Mouse (Mus musculus): ENCODE measurements around the gene Cfap20. TPM values are rescaled to one million over a fixed set of nuclear protein-coding genes. Genes with fewer than 3 reads are reported as not detected.
A peak's percentile ranks its signal among the peaks of the same experiment; 100 is the strongest.
"Not testable (repeated sequence)": the region's sequence is repeated elsewhere in the genome, so short reads cannot be mapped to it uniquely, and the experiment has no call there.

Gene Cfap20
- polyA plus RNA-seq, 1 experiment from 2014 or later: 128 TPM

GRCm38 (mm10) chr8:95384501-95384900, 50.2 kb downstream of the Cfap20 start:
- H3K4me1 ChIP-seq: no peaks in the 10 kb centered on the region
- 76% methylated on average over 3 of the region's 3 CpGs for WGBS
- H3K4me2 ChIP-seq: no peak overlapping the region
- no peak for ATAC-seq (ENCODE audit: insufficient number of reproducible peaks, low FRiP score, low TSS enrichment, low read depth)
- no peak overlapping the region for H3K4me3 ChIP-seq
- H3K9ac ChIP-seq: no peak overlapping the region
- H3K9me3 ChIP-seq: no peaks in the 10 kb centered on the region
- no peak overlapping the region for H3K27ac ChIP-seq
- no peaks in the 10 kb centered on the region for H3K36me3 ChIP-seq
- no peaks in the 10 kb centered on the region for H3K27me3 ChIP-seq

- ATAC-seq (ENCODE audit: insufficient number of reproducible peaks, low FRiP score, low TSS enrichment, low read depth): no peak
- Histone ChIP-seq H3K27me3 (no peaks in the 10 kb centered on the region), H3K4me1 (peaks cover 11% of the 10 kb centered on the region), H3K36me3 (no peaks in the 10 kb centered on the region), H3K4me2 (no peak overlapping the region), H3K27ac (no peak overlapping the region), H3K9me3 (no peaks in the 10 kb centered on the region), H3K9ac (no peak overlapping the region), H3K4me3 (no peak overlapping the region)
- 87% methylated on average over 3 of the region's 3 CpGs for WGBS
Measured at GRCm38 (mm10) chr8:95381595-95381994, 53.1 kb downstream of the Cfap20 start.

- ATAC-seq (ENCODE audit: insufficient number of reproducible peaks, low FRiP score, low TSS enrichment, low read depth): no peak
- peaks cover 15% of the 10 kb centered on the region for H3K4me1 ChIP-seq
- H3K4me3 ChIP-seq: no peak overlapping the region
- no peaks in the 10 kb centered on the region for H3K27me3 ChIP-seq
- H3K36me3 ChIP-seq: no peaks in the 10 kb centered on the region
- no peak overlapping the region for H3K4me2 ChIP-seq
- no peak overlapping the region for H3K9ac ChIP-seq
- H3K9me3 ChIP-seq: no peaks in the 10 kb centered on the region
- no peak overlapping the region for H3K27ac ChIP-seq
Measured at GRCm38 (mm10) chr8:95380953-95381352, 53.7 kb downstream of the Cfap20 start.

- not testable (repeated sequence) for H3K4me3 ChIP-seq; H3K9ac ChIP-seq; H3K27me3 ChIP-seq; ATAC-seq (ENCODE audit: insufficient number of reproducible peaks, low FRiP score, low TSS enrichment, low read depth); H3K27ac ChIP-seq; H3K9me3 ChIP-seq; H3K36me3 ChIP-seq; H3K4me2 ChIP-seq
- H3K4me1 ChIP-seq: peaks cover 17% of the 10 kb centered on the region
- WGBS: 95% methylated on average over 11 of the region's 11 CpGs
Measured at GRCm38 (mm10) chr8:95378928-95379327, 55.7 kb downstream of the Cfap20 start.

- ATAC-seq (ENCODE audit: insufficient number of reproducible peaks, low FRiP score, low TSS enrichment, low read depth): no peak
- Histone ChIP-seq H3K4me2 (no peak overlapping the region), H3K9me3 (no peaks in the 10 kb centered on the region), H3K36me3 (no peaks in the 10 kb centered on the region), H3K27me3 (no peaks in the 10 kb centered on the region), H3K9ac (no peak overlapping the region), H3K27ac (peak overlapping the region; percentile 60; the same call in 1 of the 2 replicates), H3K4me1 (peaks cover 22% of the 10 kb centered on the region), H3K4me3 (no peak overlapping the region)
- WGBS: 11% methylated on average over 7 of the region's 7 CpGs
Measured at GRCm38 (mm10) chr8:95377863-95378291, 56.8 kb downstream of the Cfap20 start.

- H3K27ac ChIP-seq: no peak overlapping the region
- WGBS: 73% methylated on average over 4 of the region's 4 CpGs
Measured at GRCm38 (mm10) chr8:95377101-95377500, 57.6 kb downstream of the Cfap20 start.

DNA sequence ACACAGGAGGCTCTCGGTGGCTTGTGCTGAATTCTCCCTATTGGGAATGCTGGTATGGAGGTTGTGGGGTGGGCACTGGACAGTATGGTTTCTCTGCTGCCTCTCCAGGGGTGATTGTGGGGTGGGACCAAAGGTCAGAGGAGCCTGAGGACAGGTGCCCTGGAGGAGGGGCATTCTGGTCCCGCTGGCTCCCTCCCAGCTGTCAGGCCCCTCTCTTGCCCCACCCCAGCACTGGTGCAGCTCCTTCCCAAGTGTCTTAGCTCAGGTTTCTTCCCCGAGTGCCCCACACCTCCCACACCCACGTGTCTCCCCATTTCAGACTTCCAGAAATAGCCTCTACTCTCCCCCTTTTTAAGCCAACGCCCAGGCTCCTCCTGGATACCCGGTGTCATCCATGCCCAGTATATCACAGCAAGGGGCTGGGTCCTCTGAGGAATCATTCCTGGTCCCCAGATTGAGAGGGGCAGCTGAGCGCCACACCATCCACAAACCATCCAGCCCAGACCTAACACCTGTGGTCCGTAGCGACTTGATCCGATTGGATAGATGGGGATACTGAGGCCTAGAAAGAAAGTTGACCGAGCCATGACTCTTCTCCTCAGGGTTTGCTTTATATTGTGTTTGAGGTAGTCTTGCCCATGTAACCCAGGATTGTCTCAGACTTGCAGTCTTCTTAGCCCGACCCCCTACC, 58.2 kb downstream of the Cfap20 start:
- WGBS: 74% methylated on average over 12 of the region's 12 CpGs
- ATAC-seq (ENCODE audit: insufficient number of reproducible peaks, low FRiP score, low TSS enrichment, low read depth): peak; percentile 31; the same call in 1 of the 2 replicates
- Histone ChIP-seq H3K27me3 (no peaks in the 10 kb centered on the region), H3K4me1 (peaks cover 22% of the 10 kb centered on the region), H3K4me2 (no peak overlapping the region), H3K9ac (no peak overlapping the region), H3K36me3 (no peaks in the 10 kb centered on the region; the same call in 1 of the 2 replicates), H3K9me3 (no peaks in the 10 kb centered on the region), H3K4me3 (no peak overlapping the region), H3K27ac (no peak overlapping the region)

More at GRCm38 (mm10) chr8:95377101-95377500, 57.6 kb downstream of the Cfap20 start:
- H3K4me1 ChIP-seq: peaks cover 22% of the 10 kb centered on the region
- H3K9me3 ChIP-seq: no peaks in the 10 kb centered on the region
- no peaks in the 10 kb centered on the region for H3K27me3 ChIP-seq
- no peak overlapping the region for H3K4me3 ChIP-seq
- no peaks in the 10 kb centered on the region; the same call in 1 of the 2 replicates for H3K36me3 ChIP-seq
- ATAC-seq (ENCODE audit: insufficient number of reproducible peaks, low FRiP score, low TSS enrichment, low read depth): no peak
- H3K9ac ChIP-seq: no peak overlapping the region
- no peak overlapping the region for H3K4me2 ChIP-seq

DNA sequence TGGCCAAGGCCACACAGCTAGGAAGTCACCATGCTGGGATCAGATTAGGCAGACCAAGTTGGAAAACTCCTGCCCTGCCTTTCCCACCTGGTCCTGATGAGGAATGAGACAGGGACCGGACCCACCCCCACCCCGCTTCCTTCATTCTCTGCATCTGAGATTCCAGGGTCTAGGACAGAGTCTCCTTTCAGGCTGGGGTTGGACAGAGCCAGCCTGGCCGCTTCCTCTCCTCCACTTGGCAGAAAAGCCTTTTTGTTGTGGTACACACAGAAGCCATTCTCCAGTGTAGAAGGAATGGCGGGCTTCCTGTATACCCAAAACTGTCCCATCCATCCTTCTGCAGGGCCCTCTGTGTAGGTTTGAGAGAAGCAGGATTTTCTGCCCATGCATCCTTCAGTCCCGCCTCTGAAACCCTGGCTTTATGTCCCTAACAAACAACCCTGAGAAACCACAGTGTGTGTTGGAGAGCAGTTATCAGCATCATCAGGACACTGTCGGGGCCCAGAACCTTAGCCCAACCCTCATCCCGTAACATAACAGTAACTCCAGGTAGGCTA, 59.2 kb downstream of the Cfap20 start:
- Histone ChIP-seq H3K27ac (no peak overlapping the region), H3K4me1 (peaks cover 22% of the 10 kb centered on the region), H3K27me3 (no peaks in the 10 kb centered on the region), H3K9ac (no peak overlapping the region), H3K4me2 (no peak overlapping the region), H3K36me3 (no peaks in the 10 kb centered on the region; the same call in 1 of the 2 replicates), H3K4me3 (no peak overlapping the region), H3K9me3 (no peaks in the 10 kb centered on the region)
- WGBS: 86% methylated on average over 7 of the region's 7 CpGs
- no peak for ATAC-seq (ENCODE audit: insufficient number of reproducible peaks, low FRiP score, low TSS enrichment, low read depth)

GRCm38 (mm10) chr8:95374429-95374828, 60.2 kb downstream of the Cfap20 start:
- no peak overlapping the region for H3K4me2 ChIP-seq
- ATAC-seq (ENCODE audit: insufficient number of reproducible peaks, low FRiP score, low TSS enrichment, low read depth): no peak
- 72% methylated on average over 3 of the region's 3 CpGs for WGBS

GRCm38 (mm10) chr8:95373389-95374002, 61.2 kb downstream of the Cfap20 start:
- Histone ChIP-seq H3K4me2 (no peak overlapping the region), H3K9ac (no peak overlapping the region), H3K4me3 (no peak overlapping the region), H3K36me3 (no peaks in the 10 kb centered on the region; the same call in 1 of the 2 replicates), H3K27me3 (no peaks in the 10 kb centered on the region), H3K27ac (no peak overlapping the region), H3K9me3 (no peaks in the 10 kb centered on the region), H3K4me1 (peaks cover 38% of the 10 kb centered on the region)
- WGBS: 76% methylated on average over 12 of the region's 12 CpGs
- no peak for ATAC-seq (ENCODE audit: insufficient number of reproducible peaks, low FRiP score, low TSS enrichment, low read depth)

More at GRCm38 (mm10) chr8:95374429-95374828, 60.2 kb downstream of the Cfap20 start:
- Histone ChIP-seq H3K27ac (no peak overlapping the region), H3K36me3 (no peaks in the 10 kb centered on the region; the same call in 1 of the 2 replicates), H3K4me1 (peaks cover 31% of the 10 kb centered on the region), H3K27me3 (no peaks in the 10 kb centered on the region), H3K4me3 (no peak overlapping the region), H3K9me3 (no peaks in the 10 kb centered on the region), H3K9ac (no peak overlapping the region)

Data from limb, embryonic 15.5 days (tissue).